Mouse (Mus musculus) hindbrain, embryonic 14.5 days (tissue): ENCODE measurements at regions not wholly inside any gene's neighbourhood (a gene's known extent, or its start where the extent isn't known, plus 50 kb on each side); places are given as distances from the start of the nearest gene placed in this dataset.

Source experiments
- ATAC-seq: fragments of 200-750 bp; cut with Nextera tagmentation; 2 replicates; pipeline ENCODE4 v1.8.0; 2017; ENCODE audit warnings: moderate number of reproducible peaks, mild to moderate bottlenecking, moderate TSS enrichment, moderate library complexity; ENCODE audit not compliant: low FRiP score
- DNase-seq: peaks from one replicate; pipeline ENCODE4 v3.0.0-alpha.2; 2015; ENCODE audit warnings: low spot score
- H3K27ac ChIP-seq: fragments of 300-500 bp; sonication (generic); 2 replicates; pipeline ENCODE4 v1.5.1; 2014; ENCODE audit warnings: mild to moderate bottlenecking, moderate library complexity
- H3K27me3 ChIP-seq: fragments of 300-500 bp; sonication (generic); 2 replicates; pipeline ENCODE4 v1.6.1; 2014; ENCODE audit warnings: mild to moderate bottlenecking, low read length, mixed read lengths; ENCODE audit not compliant: control insufficient read depth, insufficient read depth
- H3K36me3 ChIP-seq: fragments of 300-500 bp; sonication (generic); replicated peaks from 2 replicates; pipeline ENCODE4 v1.6.1; 2014; ENCODE audit not compliant: control insufficient read depth, insufficient read depth
- H3K4me1 ChIP-seq: fragments of 300-500 bp; sonication (generic); replicated peaks from 2 replicates; pipeline ENCODE4 v1.6.1; 2014; ENCODE audit warnings: antibody characterized with exemption, low read length, mixed read lengths; ENCODE audit not compliant: control insufficient read depth, insufficient read depth
- H3K4me2 ChIP-seq: fragments of 300-500 bp; sonication (generic); replicated peaks from 2 replicates; pipeline ENCODE4 v1.6.1; 2014; ENCODE audit warnings: mild to moderate bottlenecking, moderate library complexity
- H3K4me3 ChIP-seq: fragments of 300-500 bp; sonication (generic); replicated peaks from 2 replicates; pipeline ENCODE4 v1.5.1; 2014; ENCODE audit warnings: mild to moderate bottlenecking, low read length
- H3K9ac ChIP-seq: fragments of 300-500 bp; sonication (generic); 2 replicates; pipeline ENCODE4 v1.6.1; 2014
- H3K9me3 ChIP-seq: fragments of 300-500 bp; sonication (generic); 2 replicates; pipeline ENCODE4 v1.6.1; 2016; ENCODE audit warnings: low read length; ENCODE audit not compliant: control insufficient read depth
- WGBS: fragments of 180-500 bp; shearing (Covaris S2); extraction: QIAGEN DNeasy Blood & Tissue Kit; methylation state at CpG from one replicate; pipeline ENCODE4 v1.1.7; 2014; 5-methylcytosine and 5-hydroxymethylcytosine counted together

GRCm38 (mm10) chr14:24652591-24652990 is 165.7 kb downstream of the Rps24 start:
- Histone ChIP-seq H3K4me2 (no peak overlapping the region), H3K4me3 (no peak overlapping the region), H3K9ac (no peak overlapping the region), H3K9me3 (no peaks in the 10 kb centered on the region), H3K27ac (no peak overlapping the region), H3K36me3 (no peaks in the 10 kb centered on the region), H3K4me1 (peaks cover 12% of the 10 kb centered on the region), H3K27me3 (no peaks in the 10 kb centered on the region)
- ATAC-seq (no peak), DNase-seq (no peak)
- WGBS: 55% methylated on average over 2 of the region's 2 CpGs

DNA sequence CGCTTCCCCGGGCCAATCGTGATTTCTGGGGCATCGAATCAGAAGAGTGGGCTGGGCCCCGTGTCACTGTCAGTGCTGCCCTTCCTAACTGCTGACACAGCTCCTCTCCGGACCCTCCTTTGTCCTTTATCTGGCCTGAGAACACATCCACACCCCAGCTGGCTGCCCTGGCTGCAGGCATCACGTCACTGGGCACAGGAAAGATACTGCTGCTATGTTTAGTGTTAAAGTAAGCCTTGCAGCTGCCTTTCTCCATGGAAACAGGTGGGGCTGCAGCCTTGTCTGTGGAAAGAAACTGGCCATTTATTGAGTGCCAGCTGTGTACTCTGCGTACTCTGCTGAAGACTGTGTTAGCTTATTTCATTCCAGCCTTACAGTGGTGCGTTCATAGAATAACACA is 168.7 kb downstream of the Rps24 start:
- Histone ChIP-seq H3K27ac (no peak overlapping the region), H3K9me3 (no peaks in the 10 kb centered on the region), H3K4me2 (no peak overlapping the region), H3K36me3 (no peaks in the 10 kb centered on the region), H3K4me1 (peaks cover 6% of the 10 kb centered on the region), H3K4me3 (no peak overlapping the region), H3K27me3 (no peaks in the 10 kb centered on the region), H3K9ac (no peak overlapping the region)
- DNase-seq (no peak), ATAC-seq (no peak)
- 45% methylated on average over 9 of the region's 9 CpGs for WGBS

DNA sequence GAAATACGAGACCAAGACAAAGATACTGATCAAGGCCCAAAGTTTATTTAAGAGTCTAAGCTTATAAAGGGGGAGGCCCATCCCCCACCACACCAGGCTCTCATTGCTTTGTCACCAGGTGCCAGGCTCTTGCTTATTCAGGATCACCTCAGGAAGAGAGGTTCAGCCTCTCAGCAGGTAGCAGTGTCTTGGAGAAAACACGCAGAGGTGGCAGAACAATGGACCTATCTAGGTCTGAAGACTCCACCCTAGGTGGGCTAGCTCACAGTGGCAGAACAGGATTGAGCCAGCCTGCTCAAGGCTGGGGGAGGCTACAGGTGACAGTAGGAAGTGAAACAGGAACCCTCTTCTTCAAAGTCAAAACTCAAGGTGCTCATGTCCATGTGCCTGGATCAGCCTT is 174.9 kb downstream of the Rps24 start:
- 0 out of 2 replicates have a peak, but pooled peaks cover 2% of the 10 kb centered on the region for H3K4me1 ChIP-seq
- H3K27me3 ChIP-seq: no peaks in the 10 kb centered on the region
- no peak for ATAC-seq
- no peak overlapping the region for H3K27ac ChIP-seq
- no peak overlapping the region for H3K9ac ChIP-seq
- no peak overlapping the region for H3K4me2 ChIP-seq
- no peaks in the 10 kb centered on the region for H3K9me3 ChIP-seq
- H3K4me3 ChIP-seq: no peak overlapping the region
- WGBS: 73% methylated on average over 2 of the region's 2 CpGs
- no peak for DNase-seq
- H3K36me3 ChIP-seq: no peaks in the 10 kb centered on the region

- no peak for DNase-seq
- Histone ChIP-seq H3K4me3 (no peak overlapping the region), H3K27me3 (no peaks in the 10 kb centered on the region), H3K4me2 (no peak overlapping the region), H3K4me1 (0 out of 2 replicates have a peak, but pooled peaks cover 2% of the 10 kb centered on the region), H3K9ac (no peak overlapping the region), H3K27ac (0 out of 2 replicates have a peak overlapping the region, but pooled peaks have one; percentile 6), H3K36me3 (no peaks in the 10 kb centered on the region), H3K9me3 (no peaks in the 10 kb centered on the region)
- ATAC-seq: no peak
- WGBS: 48% methylated on average over 4 of the region's 4 CpGs
Observed at GRCm38 (mm10) chr14:24665210-24665609, 178.3 kb downstream of the Rps24 start.
